Mouse (Mus musculus): ENCODE results near the gene Apba3. TPM values are rescaled to one million over a fixed set of nuclear protein-coding genes. Genes with fewer than 3 reads are reported as not detected.

Gene Apba3
- polyA plus RNA-seq, 1 experiment: 48.3 TPM

DNA sequence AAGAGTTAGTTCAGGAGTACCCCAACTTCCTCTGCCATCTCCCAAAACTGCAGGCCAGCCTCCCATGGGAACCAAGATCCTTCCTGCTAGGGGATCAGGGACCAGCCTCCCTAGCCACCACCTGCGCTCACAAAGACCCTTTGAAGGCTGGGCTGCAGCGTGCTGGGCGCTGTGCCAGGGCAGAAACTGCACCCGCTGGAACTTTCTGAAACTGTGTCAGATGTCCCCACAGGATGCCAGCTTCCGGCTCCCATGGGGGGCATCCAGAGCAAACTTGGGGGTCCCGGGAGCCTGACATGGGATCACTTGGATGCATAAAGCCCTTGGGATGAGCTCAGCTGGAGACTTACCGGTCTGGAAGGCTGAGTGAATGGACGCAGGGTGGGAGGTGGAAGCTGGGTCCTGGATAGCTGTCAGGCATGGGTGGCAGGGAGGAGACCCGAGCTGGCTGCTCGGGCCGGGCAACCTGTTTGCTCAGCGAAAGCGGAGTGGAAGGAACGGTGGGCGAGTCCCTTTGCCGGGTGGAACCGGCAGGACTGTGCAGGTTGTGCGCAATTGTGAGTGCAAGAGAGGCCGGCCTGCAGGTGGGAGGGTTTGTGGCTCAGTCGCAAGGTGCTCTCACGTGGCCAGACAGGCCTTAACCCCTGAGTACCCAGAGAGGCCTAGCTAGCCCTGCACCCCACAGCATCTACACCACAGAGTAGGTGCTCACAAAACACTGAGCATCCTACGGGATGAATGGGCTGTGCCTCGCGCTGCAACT lies 24.1 kb downstream of the Apba3 start:
- DNase-seq (ENCODE audit: low spot score): peak; percentile 66

DNA sequence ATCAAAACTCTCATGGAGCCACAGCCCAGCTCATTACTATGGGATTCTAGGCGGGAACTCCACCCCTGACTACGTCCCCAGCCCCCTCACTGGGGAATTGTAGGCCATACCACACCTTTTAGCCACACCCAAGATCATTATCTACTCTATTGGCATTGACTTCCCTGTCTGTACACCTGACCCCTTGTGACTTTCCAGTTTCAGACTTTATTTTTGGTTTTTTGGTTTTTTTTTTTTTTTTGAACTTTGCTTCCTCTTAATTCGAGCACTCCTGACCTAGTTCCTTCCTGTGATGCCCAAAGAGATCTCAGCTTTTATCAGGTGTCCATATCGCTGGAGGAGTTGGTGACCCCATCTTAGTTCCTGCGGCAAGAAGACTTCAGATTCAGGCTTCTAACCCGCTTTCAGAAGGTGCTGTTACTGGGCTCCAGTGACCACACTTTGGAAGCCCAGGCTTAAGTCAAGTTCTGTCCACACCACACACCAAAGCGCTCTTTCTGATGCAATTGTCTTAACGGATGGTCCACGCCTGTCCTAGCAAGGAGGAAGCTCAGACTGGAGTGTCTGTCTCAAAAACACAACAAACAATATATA lies 24.8 kb downstream of the Apba3 start, which contains the start of gene Tjp3:
Gene Tjp3 (minus strand): TSS at position 71 of the 594 bp plus-strand sequence.
- DNase-seq (ENCODE audit: low spot score): no peak

DNA sequence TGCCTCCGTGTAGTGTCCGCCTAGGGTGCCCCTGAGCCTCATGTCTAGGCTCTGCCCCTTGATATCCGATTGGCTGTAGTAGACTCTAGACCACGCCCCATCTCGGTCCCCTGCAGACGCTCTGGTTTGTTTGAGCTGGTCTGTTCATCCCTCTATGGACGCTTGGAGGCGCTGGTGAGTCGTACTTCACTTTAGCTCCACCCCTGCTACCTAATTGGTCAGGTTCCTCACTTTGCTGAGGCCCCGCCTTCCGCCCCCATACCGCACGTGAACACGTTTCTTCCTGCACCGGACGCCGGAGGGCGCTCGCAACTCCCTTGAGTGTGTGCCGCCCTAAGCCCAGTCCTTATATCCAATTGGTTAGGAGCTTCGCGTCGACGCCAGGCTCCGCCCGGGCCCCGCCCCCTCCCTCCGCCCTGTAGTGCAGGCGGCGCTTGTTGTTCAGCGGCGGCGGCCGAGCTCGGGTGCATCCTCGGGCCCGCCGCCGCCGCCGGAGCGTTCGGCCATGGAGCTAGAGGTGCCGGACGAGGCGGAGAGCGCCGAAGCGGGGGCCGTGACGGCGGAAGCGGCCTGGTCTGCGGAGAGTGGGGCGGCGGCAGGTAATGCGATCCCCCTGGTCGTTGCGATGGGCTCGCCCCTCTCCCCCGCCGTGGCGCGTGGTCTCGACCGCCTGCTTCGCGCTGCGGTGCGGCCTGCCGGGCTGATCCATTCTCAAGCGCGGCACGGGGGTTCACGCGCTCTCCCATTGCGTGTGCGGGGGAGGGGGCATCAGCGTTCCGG lies 26.0 kb downstream of the Apba3 start, which contains the start of gene Pip5k1c:
Gene Pip5k1c (plus strand): TSS at position 410 of the 780 bp plus-strand sequence.
- peak; percentile 94 for DNase-seq (ENCODE audit: low spot score)

DNA sequence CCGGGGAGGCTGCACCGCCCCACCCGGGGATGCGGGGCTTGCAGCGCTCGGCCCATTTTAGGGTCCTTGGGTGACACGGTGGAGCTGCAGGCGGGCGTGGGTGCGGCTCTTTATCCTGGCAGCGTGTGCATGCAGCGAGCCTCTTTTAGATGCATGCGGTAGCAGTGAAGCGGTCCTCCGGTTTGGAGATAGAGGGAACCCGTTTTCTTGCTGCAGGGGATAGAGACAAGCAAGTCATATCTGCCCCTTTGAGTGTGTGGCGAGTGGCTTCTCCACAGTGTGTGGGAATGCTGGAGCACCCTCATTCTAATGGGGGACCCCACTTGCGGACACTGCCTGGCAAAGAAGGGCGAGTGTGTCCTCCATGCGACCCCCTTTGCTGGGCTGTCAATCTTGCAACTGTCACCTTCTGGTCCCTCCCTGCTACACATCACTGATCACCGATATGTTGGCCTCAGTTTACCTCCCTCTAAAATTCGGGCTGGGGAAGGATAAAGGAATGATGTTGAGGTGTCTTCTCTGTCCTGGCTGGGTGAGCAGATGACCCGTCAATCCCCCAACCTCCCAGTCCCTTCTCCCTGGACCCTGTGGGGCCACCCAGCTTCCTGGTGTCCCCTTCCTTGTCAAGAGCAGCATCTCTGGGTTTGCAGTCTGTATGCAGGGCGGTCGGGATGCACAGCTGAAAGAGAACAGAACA lies 26.7 kb downstream of the Apba3 start:
- no peak for DNase-seq (ENCODE audit: low spot score)

DNA sequence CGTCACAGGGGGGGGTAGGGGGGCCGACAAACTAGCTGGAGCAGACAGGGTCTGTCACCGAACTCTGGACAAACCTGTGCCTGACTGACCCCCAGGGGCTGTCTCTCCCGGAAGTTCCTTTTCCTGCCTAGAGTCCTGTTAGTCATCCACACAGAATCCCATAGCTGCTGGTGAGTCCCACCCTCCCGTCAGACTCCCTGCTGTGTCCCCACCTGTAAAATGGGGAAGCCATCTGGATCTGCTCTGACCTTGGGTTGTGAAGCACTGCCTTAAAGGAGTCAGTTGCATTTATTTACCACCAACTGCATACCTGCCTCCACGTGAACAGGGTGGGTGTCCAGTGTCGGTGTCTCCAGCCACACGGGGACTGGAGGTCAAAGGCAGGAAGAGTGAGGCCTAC lies 27.7 kb downstream of the Apba3 start:
- no peak for DNase-seq (ENCODE audit: low spot score)

DNA sequence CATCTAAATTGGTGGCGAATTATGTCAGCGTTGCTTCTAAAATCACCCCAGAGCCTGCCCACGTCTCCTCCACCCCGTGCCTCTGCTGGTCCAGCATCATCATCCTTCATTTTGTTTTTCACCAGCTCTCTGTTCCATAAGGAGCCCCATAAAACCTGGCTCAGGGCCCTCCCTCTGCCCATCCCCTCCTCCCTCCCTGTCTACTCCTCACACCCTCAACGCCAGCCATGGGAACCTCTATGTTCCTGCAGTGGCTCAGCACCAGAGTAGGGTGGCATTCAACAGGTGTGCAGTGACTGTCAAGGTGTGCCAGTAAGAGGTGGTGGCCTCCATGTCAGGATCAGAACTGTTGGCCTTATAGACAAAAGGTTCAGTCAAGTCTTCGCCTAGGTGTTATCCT lies 28.4 kb downstream of the Apba3 start:
- DNase-seq (ENCODE audit: low spot score): no peak

DNA sequence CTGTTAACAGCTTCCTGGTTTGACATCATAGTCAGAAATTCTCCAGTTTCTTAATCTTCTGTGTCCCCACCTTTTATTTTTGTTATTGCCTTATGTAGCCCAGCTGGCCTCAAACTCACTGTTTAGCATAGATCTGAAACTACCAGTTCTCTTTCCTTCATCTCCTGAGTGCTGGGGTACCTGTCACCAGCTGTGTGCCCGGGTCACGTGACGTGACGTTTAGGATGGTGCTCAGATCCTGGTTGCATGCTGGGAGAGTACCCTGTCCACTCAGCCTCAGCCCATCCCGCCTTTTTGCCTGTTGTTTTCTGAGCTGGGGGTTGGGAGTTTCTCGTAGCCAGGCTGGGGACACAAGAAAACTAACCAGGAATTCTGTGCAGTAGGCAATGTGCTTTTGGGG lies 30.5 kb downstream of the Apba3 start:
- DNase-seq (ENCODE audit: low spot score): no peak

DNA sequence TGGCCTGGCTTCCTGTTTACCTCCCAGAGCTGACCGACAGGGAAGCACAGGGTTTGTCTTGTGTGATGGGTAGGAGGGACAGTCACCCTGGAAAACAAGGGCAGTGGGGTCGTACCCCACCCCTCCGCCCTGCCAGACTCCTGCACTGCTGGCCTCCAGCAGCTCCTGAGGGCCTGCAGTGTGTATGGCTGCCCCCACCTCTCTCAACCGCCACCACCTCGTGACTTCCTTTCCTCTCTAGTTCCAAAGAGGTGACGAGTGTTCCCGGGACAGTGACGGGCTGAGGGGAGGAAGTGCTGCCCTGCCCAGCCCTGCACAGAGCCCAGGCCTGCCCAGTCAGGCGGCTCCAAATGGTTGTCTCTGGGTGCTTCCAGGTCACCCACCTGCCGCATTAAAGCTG lies 31.1 kb downstream of the Apba3 start:
- no peak for DNase-seq (ENCODE audit: low spot score)

DNA sequence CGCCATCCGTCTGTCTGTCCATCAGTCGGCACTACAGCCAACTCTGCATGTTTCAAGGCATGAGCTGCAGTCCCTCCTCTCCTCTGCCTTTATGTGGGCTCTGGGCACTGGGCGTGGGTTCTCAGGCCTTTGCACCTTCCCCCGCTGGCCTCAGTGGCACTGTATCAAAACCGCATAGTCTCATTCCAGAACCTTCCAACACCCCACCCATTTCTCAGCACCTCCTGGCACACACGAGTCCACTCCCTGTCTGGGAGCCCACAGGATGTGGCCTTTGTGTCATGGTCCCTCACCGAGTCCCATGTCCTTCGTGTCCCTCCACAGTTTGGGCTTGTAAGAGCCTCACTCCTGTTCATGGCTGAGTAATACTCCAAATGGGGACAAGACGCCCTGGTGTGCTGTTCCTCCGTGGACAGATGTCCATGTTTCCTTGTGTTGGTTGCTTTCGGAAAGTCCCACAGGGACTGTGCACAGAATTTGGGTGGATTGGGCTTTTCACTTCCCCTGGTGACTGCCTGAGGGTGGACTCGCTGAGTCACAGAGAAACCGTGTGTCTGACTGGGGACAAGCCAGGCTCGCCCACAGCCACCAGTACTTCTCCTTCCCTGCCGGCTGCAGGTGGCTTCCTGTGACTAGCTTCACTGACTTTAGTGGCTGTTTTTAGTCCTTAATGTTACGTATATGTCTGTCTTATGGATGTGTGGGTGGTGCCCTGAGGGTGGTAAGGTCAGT lies 31.8 kb downstream of the Apba3 start:
- DNase-seq (ENCODE audit: low spot score): no peak

DNA sequence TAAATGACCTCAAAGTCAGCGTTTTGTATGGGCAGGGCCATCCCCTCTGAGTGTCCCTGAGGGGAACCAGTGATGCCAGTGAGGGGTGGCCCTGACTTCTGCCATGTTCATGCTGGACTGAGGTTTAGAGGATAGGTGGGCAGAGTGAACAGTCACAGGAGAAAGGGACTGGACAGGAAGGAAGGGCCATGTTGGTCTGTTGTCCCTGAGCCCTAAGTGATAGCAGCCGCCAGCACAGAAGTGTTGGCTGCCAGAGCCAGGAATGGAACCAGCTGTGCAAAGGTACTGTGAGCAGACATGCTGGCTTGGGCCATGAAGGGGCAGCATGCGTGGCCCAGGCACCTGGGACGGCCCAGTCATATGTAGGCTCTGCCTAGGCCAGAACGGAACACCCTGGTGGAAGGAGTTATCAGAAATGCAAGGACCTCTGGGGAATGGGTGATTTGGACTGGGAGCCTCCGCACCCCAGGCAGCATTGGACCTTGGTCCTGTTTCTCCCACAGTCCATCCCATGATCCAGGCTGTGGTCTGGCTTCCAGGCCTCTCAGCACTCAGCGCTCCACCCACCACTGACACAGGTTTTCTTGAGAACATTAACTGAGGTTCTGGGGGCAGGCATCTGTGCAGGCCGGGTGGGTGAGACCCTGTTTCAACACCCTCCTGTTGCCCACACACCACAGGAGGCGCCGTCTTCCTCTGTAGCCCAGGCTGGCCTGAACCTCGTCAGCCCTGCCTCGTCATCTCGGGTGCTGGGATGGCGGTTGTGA lies 33.0 kb downstream of the Apba3 start:
- no peak for DNase-seq (ENCODE audit: low spot score)

DNA sequence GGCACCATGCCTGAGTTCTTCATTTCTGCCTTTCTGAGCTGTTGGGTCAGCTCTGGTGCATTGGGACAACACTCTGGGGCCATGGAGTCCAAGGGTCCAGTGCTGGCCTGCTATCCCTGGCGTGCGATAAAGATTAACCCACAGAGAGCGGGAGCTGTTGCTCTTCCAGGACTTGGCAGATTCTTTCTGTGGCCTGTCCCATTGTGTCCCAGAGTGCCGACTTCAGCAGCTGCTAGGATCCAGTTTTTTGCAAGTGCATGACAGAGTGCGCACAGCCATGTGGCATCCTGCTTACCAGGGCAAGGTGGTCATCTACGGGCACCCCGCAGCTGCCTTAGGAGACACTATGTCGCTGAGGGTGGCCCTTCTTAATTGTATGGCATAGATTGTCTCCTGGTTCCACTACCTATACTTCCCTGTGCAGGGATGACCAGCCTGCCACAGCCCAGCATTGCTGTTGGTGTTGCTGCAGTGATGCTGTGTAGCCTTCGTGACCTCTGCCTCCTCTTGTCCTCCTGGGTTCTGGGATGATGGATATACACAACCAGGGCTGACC lies 33.7 kb downstream of the Apba3 start:
- DNase-seq (ENCODE audit: low spot score): no peak

DNA sequence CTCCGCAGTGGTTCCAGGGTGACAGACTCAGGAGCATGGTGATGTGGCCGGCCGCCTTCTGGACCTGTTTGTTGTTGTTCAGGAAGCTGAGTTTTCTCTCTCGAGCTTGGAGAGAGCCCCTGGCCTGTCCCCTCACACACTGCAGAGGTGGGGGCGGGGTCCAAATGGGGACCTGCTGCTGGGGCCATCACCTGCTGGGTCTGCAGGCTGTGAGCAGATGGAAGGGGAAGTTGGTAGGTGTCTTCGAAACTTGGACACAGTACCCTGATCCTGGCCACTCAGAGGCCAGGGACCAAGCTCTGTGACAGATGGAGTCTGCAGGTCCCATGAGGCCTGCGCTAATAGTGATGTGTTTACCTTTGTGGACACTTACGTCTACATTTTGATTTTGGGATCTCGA lies 34.6 kb downstream of the Apba3 start:
- no peak for DNase-seq (ENCODE audit: low spot score)

DNA sequence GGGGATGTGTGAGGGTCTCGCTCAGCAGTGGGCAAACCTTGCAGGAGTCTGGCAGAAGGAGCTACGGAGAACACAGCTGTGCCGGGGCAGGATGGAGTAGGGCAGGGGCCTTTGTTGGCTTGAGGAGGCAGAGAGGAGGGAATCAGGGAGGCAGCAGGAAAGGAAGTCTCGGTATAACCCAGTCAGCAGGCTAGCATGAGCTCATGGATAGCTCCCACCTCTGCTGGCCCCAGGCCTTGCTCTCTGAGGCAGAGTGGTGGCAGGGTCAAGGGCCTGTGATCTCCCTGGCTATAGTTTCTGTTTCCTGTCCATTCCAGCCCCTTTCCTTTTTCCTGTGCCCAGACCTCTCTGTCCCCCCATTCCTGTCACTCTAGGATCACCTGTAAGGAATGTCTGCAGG lies 35.5 kb downstream of the Apba3 start:
- no peak for DNase-seq (ENCODE audit: low spot score)

DNA sequence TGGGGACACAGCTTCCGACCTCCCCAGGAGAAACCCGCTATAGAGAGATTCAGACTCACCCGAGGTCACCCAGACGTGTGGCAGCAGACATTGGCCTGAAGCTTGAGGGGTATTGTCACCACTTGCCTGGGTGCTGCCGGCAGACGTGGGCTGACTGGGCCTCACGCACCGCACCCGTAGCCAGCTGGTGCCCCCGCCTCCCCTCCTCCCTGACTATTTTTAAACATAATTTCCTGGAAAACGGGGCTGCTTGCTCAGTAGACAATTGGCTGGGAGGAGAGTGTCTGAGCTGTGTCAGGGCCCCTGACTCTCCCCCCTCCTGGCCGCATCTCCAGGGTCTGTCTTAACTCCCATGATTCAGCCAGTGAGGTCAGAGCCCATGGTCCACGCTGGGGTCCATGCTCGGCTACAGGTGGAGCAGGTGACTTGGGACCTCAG lies 36.0 kb downstream of the Apba3 start:
- no peak for DNase-seq (ENCODE audit: low spot score)

DNA sequence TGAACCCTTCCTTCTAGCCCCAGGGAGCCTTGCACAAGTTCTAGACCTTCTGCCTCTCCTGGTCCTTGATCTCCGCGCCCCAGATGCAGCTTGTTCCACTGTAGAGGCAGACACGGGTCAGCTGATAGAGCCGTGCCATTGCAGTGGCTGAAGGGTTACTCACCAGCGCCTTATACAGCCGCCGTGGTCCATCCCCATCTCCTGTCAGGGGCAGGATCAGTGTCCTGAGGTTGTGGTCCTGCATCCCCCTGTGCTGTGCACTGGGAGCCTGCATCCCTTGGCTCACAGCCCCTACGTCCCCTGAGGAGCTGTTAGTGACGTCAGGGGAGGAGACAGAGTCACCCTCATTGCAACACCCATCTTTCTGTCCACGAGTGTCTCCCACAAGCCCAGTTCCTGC lies 36.5 kb downstream of the Apba3 start:
- DNase-seq (ENCODE audit: low spot score): no peak

DNA sequence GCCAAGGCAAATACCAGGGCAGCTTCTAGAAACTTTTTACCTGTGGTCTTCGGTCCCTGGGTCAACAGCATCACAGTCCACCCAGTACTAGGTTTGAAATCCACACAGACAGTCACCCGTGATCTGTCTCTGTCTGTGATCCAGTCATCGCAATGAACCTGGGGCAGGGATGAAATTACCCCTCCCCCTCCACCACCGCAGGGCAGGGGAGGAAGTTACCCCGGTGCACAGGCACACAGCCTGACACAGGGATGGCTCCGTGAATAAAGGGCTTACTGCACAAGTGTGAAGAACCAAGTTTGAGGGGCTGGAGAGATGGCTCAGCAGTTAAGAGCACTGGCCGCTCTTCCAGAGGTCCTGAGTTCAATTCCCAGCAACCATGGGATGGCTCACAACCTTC lies 37.0 kb downstream of the Apba3 start:
- no peak for DNase-seq (ENCODE audit: low spot score)

DNA sequence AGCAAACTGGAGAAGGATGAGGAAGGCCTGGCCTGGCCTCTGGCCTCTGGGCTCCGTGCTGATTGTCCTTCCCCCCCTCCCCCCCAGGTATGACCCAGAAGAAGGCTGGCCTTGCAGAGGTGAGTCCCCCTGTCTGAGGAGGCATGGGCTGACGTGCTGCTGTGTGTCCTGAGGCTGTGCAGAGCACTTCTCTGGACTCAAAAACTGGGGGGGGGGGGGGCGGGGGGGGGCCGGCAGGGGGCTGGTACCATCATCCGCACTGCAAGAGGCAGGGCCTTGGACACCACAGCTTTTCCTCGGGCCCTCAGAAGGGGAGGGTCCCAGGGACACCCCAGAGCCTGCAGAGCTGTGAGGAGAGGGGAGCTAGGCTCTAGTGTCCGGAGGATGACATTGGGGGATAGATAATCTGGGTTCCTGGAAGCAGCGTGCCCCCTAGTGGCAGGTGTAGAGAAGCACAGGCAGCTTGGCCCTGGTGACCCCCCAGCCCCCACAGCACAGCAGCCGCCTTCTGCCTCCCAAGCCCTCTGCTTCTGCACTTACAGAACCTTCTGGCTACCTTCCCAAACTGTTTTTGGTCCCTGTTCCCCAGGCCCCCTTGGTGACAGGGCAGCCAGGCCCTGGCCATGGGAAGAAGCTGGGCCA lies 38.0 kb downstream of the Apba3 start:
- no peak for DNase-seq (ENCODE audit: low spot score)

DNA sequence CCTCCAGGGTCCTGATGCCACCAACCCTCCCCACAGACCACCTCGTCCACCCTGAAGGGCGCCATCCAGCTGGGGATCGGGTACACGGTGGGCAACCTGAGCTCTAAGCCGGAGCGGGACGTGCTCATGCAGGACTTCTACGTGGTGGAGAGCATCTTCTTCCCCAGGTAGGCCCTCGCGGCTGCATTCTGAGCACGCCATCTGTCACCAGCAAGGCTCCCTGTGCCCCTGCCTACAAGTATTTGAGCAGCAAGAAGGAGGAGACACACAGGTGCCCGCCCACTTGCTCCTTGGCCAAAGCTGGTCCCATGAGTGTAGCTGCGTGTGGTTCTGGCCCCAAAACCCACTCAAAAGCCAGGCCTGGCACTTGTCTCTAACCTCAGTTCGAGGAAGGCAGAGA lies 38.9 kb downstream of the Apba3 start:
- DNase-seq (ENCODE audit: low spot score): no peak

DNA sequence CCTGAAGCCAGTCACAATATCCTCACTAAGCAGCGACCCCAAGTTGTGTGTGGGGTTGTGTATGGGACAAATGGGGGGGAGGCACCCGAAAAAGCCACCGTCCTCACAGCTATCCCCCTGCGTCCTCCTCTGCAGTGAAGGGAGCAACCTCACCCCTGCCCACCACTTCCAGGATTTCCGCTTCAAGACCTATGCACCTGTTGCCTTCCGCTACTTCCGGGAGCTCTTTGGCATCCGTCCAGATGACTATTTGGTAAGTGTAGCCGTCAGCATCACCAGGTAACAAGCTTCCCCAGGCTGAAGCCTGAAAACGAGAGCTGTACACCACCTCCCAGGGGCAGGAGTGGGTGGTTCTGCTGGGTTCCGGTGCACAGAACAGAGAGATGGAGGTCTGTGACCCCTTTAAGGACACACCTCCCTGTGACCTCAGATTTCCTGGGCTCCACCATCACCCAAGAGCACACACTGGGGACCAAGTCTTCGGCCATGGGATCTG lies 39.5 kb downstream of the Apba3 start:
- DNase-seq (ENCODE audit: low spot score): no peak
